Mouse (Mus musculus) CD4-positive helper T cell, adult 2 months (primary cell): ENCODE measurements at regions not wholly inside any gene's neighbourhood (a gene's known extent, or its start where the extent isn't known, plus 50 kb on each side); places are given as distances from the start of the nearest gene placed in this dataset.
"Not testable (repeated sequence)": the region's sequence is repeated elsewhere in the genome, so short reads cannot be mapped to it uniquely, and the experiment has no call there.

Source experiments
- DNase-seq: peaks from one replicate; pipeline ENCODE4 v3.0.0-alpha.2; 2012; ENCODE audit warnings: low read depth, missing footprints, low spot score

DNA sequence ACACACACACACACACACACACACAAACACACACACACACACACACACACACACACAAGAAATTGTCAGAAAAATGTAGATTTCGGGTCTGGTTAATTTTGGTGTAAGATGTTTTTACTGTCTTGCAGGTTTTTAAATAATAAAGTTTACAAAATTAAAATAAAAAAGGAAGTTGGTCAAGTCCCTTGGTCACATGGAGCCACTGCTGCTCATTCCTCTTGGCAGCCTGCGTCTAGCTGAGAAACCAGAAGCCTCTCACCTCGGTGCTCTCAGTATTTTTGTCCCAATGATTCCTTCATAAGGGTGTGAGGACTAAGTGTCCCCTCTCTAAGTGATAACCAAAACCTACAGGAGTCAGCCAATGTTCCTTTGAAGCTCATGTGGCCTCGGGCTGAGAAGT lies 76.8 kb upstream of the Smg1 start:
- DNase-seq: no peak

GRCm38 (mm10) chr7:118318432-118319135 lies 75.1 kb upstream of the Smg1 start:
- DNase-seq: no peak

GRCm38 (mm10) chr7:118314886-118315285 lies 71.4 kb upstream of the Smg1 start:
- not testable (repeated sequence) for DNase-seq

DNA sequence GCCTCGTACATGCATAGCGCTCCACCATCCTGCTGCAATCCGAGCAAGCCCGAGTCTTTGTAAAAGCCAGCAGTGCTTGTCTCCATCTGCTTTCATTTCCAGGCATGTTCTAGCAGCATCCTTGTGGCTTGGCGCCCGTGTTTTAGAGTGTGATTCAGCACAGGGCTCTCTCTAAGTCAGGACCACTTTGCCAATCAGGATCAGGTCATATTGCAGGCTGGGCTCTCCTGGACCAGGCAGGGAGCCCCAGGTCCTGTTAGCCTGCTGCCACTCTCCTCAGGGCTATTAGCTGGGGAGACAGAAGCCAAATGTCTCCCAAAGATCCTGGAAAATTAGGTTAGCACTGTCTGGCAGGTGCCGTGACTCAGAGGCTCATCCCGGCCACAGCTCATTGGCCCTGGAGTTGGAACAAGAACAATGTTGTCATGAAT lies 70.8 kb upstream of the Smg1 start:
- no peak for DNase-seq

DNA sequence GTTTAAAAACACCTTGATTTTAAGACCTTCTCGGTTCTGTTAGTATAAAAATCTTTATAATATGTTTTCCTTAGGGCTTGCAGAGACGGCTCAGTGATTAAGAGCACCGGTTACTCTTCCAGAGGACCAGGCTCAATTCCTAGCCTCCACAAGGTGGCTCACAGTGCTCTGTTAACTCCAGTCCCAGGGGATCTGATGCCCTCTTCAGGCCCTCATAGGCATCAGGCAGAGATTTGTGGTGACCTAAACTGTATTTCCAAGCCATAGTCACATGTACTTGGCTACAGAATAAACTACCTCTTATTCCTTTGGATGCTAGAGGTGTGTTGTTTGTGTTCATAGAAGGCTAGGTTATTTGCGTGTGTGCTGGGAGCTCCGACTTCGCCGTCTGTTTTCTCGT lies 70.3 kb upstream of the Smg1 start:
- DNase-seq: no peak

- DNase-seq: no peak
Measured at GRCm38 (mm10) chr7:118309733-118310132, 66.3 kb upstream of the Smg1 start.

- no peak for DNase-seq
Measured at GRCm38 (mm10) chr7:118308882-118309281, 65.4 kb upstream of the Smg1 start.

DNA sequence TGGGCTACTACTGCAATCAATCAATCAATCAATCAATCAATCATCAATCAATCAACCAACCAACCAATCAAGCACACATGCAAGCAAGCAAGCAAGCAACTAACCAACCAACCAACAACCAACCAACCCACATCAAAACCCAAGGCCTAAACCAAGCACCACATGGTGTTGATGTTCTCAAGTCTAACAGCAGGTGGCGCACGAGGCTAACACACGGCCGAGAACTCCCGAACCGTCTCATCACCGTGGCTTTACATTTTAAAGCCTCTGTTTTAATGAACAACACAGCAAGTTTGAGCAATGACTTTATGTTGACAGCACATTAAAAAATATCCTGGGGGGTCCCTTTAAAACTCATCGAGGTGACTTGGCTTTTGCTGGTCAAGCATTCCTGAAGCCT lies 61.3 kb upstream of the Smg1 start:
- DNase-seq: peak; percentile 83

GRCm38 (mm10) chr7:118304338-118304737 lies 60.9 kb upstream of the Smg1 start:
- DNase-seq: no peak

DNA sequence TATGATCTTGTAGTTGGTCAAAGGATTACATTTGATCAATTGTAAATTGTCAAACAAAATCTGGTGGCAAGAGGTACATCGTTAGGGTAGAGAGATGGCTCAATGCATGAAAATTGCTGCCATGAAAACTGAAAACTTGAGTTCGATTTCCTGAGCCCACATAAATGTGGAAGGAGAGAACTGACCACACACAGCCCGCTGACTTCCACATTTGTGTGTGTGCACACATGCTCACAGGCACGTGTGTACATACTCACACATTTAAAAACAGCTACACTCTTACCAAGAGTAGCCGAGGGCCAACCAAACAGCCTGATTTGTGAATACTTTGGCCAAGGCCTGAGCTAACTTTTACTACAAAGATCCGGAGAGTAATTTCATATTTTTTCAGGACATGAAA lies 60.5 kb upstream of the Smg1 start:
- no peak for DNase-seq

DNA sequence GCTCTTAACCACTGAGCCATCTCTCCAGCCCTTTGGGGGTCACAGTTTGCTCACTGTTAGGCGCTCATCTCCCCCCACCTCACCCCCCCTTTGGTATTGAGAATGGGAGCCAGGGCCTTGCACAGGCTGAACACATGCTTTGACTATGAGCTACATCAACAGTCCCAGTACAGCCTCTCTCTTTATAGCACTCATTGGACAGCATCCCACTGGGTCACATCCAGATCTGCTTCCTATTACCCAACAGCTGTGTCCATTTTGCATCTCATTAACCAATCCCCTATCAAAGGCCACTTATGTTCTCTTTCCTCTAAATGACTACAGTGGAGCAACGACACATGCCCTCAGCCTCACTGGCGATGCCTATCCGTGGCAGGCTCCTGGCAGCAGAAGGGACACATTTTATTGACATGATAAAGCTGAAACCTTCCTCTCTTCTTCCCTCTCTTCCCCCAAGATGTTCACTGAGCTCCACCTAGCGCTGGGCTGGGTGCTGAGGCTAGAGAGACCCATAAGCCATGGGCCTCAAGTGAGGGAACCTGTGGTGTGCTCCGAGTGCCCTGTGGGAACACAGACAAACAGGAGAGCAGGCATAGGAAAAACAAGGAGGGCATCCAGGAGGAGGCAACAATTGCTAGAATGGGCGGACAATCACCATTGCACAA lies 57.3 kb upstream of the Smg1 start:
- DNase-seq: no peak

- peak; percentile 67 for DNase-seq
Measured at GRCm38 (mm10) chr7:118297613-118298012, 54.1 kb upstream of the Smg1 start.

DNA sequence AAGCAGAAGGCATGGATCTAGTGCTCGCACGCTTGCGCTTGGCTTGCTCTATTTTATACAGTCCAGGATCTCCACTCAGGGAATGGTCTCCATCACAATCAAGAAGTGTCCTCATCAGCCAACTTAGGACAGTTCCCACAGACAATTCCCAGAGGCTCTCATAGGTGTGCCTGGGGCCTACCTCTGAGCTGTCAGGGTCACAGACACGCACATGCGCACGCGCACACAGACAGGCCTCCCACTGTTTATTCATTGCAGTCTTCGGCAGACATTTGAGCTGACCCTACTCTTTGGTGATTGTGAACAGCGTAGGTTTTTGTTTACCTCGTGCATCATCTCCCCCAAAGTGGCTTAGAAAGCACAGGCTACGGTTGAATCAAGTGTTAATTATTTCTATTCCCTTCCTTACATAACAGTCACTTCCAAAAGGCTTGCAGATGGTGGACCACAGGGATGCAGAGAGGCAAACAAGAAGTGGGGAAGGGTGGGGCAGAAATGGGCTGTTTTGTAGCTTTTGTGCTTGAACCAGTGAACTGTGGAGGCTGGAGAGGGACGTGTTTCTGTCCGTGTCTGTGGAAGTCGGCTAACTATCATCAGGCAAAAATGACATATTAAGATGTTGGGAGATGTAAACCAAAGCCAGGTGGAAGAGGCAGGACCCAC lies 53.5 kb upstream of the Smg1 start:
- DNase-seq: no peak

- DNase-seq: no peak
Measured at GRCm38 (mm10) chr7:118295855-118296254, 52.4 kb upstream of the Smg1 start.

DNA sequence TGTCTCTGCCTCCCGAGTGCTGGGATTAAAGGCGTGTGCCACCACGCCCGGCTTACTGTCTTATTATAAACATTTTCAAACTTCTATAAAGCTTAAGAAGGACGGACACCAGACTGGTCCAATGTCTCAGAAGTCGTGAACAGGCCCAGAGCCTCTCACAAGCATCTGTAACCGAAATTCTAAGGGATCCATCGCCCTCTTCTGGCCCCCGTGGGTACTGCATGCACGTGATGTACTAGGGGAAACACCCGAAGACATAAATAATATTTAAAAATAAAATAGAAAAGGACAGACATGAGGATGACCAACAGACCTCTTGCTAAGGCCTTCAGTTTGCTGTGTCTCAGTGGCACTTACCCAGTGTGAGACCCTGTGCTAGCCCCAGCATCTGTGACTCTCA lies 51.8 kb upstream of the Smg1 start:
- DNase-seq: peak; percentile 39

- DNase-seq: peak; percentile 45
Measured at GRCm38 (mm10) chr7:118294637-118295036, 51.2 kb upstream of the Smg1 start.
